32 mouse cellular contexts compared by ENCODE assay signal in the genomic region with DNA sequence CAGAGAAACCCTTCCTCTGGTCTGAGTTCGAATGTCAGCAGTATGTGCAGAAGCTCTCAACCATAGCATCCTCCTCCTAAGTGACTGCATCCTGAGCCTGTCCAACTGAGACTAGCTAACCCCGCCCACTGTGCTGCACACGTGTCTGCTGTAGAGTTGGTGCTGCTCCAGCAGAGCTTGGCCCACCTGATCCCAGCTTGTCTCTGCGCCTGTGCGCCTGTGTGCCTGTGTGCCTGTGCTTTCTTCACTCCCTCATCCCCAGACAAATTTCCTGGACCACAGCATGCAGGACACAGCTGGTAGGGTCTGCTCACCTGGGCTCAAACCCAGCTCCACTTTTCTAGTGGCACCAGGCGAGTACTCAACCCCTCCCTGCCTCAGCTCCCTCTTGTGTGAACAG. TPM values are rescaled to one million over a fixed set of nuclear protein-coding genes. Genes with fewer than 3 reads are reported as not detected.
A peak's percentile ranks its signal among the peaks of the same experiment; 100 is the strongest.
DNase-seq lines count a peak whose midpoint lies in the region; ATAC-seq and TF ChIP-seq lines count a peak whose summit lies in the region.
"Had no signal": no experiment of that assay in that cellular context is flagged by ENCODE, and none has a peak within 500 bp of the region (broad histone marks: within the 10 kb centered on the region; RNA-seq: fewer than 3 reads in every experiment).

No protein-coding gene starts in this region.

- TF ChIP-seq CTCF in forebrain, postnatal 0 days (IDR thresholded peaks at IDR 0.05; ENCODE audit: low read depth): no peak
- TF ChIP-seq CTCF in left cerebral cortex, adult 2 months (IDR thresholded peaks at IDR 0.05): no peak

- H3K4me3 ChIP-seq in forebrain, postnatal 0 days (ENCODE audit: low read depth, low read length): no peak overlapping the region
- H3K4me3 ChIP-seq in forebrain, embryonic 12.5 days (replicated peaks): no peak overlapping the region
- H3K4me3 ChIP-seq in left cerebral cortex, adult 2 months: no peak overlapping the region
- no peak overlapping the region for H3K4me3 ChIP-seq in forebrain, embryonic 14.5 days (ENCODE audit: low read depth, low read length)
- H3K4me3 ChIP-seq: gastrocnemius, adult 2 months; limb, embryonic 13.5 days; liver, embryonic 13.5 days; midbrain, embryonic 15.5 days; myocyte; neural tube, embryonic 13.5 days had no signal

- no peaks in the 10 kb centered on the region for H3K27me3 ChIP-seq in forebrain, postnatal 0 days (ENCODE audit: insufficient read depth, low read length)
- H3K27me3 ChIP-seq in forebrain, embryonic 12.5 days: no peaks in the 10 kb centered on the region
- H3K27me3 ChIP-seq in forebrain, embryonic 14.5 days (replicated peaks; ENCODE audit: control insufficient read depth, insufficient read depth, low read length): no peaks in the 10 kb centered on the region
- H3K27me3 ChIP-seq: limb, embryonic 13.5 days; liver, embryonic 13.5 days; midbrain, embryonic 15.5 days; neural tube, embryonic 13.5 days had no signal

- 86% methylated on average over 6 of the region's 6 CpGs for WGBS in forebrain, postnatal 0 days
- 89% methylated on average over 6 of the region's 6 CpGs for WGBS in forebrain, embryonic 12.5 days
- 84% methylated on average over 6 of the region's 6 CpGs for WGBS in forebrain, embryonic 14.5 days

- DNase-seq in forebrain, postnatal 0 days: no peak
- DNase-seq in left cerebral cortex, adult 2 months (ENCODE audit: extremely low spot score in 1 of 2, low spot score in 2 of 2): peak in 1 of 2 experiments; percentile 16
- no peak for DNase-seq in left cerebral cortex, postnatal 4 days
- DNase-seq in left cerebral cortex, postnatal 36 days (ENCODE audit: low spot score in 2 of 2): peak; percentile 20 to 33
- peak; percentile 7 to 13 for DNase-seq in right cerebral cortex, postnatal 36 days (ENCODE audit: low spot score in 2 of 2)
- DNase-seq in forebrain, embryonic 14.5 days (ENCODE audit: low spot score): no peak
- DNase-seq: adrenal gland, adult 8-10 months; B cell, adult 2 months; gastrocnemius, adult 2 months; kidney, adult 9 months; kidney, postnatal 14 days; liver, embryonic 13.5 days; lung, adult 2 months; lung, postnatal 14 days; retina, postnatal 1 day; thymus, postnatal 14 days had no signal

- peaks cover 6% of the 10 kb centered on the region for H3K4me1 ChIP-seq in forebrain, postnatal 0 days (ENCODE audit: insufficient read depth)
- H3K4me1 ChIP-seq in forebrain, embryonic 12.5 days: peaks cover 6% of the 10 kb centered on the region
- 0 out of 2 replicates have a peak, but pooled peaks cover 4% of the 10 kb centered on the region for H3K4me1 ChIP-seq in forebrain, embryonic 14.5 days (ENCODE audit: control insufficient read depth, insufficient read depth, low read length)
- H3K4me1 ChIP-seq: limb, embryonic 13.5 days; liver, embryonic 13.5 days; midbrain, embryonic 15.5 days had no signal

- H3K9ac ChIP-seq in forebrain, postnatal 0 days: no peak overlapping the region
- H3K9ac ChIP-seq in forebrain, embryonic 12.5 days: no peak overlapping the region
- H3K9ac ChIP-seq in forebrain, embryonic 14.5 days (ENCODE audit: low read length): no peak overlapping the region
- H3K9ac ChIP-seq: limb, embryonic 13.5 days; liver, embryonic 13.5 days; midbrain, embryonic 15.5 days; neural tube, embryonic 13.5 days had no signal

- no peak for ATAC-seq in forebrain, postnatal 0 days
- no peak for ATAC-seq in forebrain, embryonic 12.5 days (ENCODE audit: low FRiP score)
- no peak for ATAC-seq in erythroblast, adult 5-6 weeks (replicated peaks; ENCODE audit: low FRiP score, poor library complexity, severe bottlenecking)
- ATAC-seq in forebrain, embryonic 14.5 days: no peak
- ATAC-seq: forebrain, embryonic 16.5 days; hindbrain, postnatal 0 days; intestine, embryonic 16.5 days; midbrain, embryonic 15.5 days had no signal

- peak overlapping the region; percentile 64 for H3K27ac ChIP-seq in forebrain, postnatal 0 days (ENCODE audit: low read depth, low read length)
- no peak overlapping the region for H3K27ac ChIP-seq in forebrain, embryonic 12.5 days
- H3K27ac ChIP-seq in left cerebral cortex, adult 2 months: peak overlapping the region; percentile 28; the same call in 1 of the 2 replicates
- no peak overlapping the region for H3K27ac ChIP-seq in forebrain, embryonic 14.5 days (ENCODE audit: low read depth, low read length)
- H3K27ac ChIP-seq: gastrocnemius, adult 2 months; hindbrain, postnatal 0 days; limb, embryonic 13.5 days; liver, embryonic 13.5 days; midbrain, embryonic 15.5 days; neural tube, embryonic 13.5 days had no signal

- H3K4me2 ChIP-seq in forebrain, postnatal 0 days (ENCODE audit: low read depth): no peak overlapping the region
- H3K4me2 ChIP-seq in forebrain, embryonic 12.5 days: no peak overlapping the region
- no peak overlapping the region for H3K4me2 ChIP-seq in forebrain, embryonic 14.5 days (ENCODE audit: low read length)
- H3K4me2 ChIP-seq: limb, embryonic 13.5 days; liver, embryonic 13.5 days; midbrain, embryonic 15.5 days; neural tube, embryonic 13.5 days had no signal

- no peaks in the 10 kb centered on the region for H3K36me3 ChIP-seq in forebrain, postnatal 0 days (ENCODE audit: insufficient read depth)
- H3K36me3 ChIP-seq in forebrain, embryonic 12.5 days (replicated peaks): no peaks in the 10 kb centered on the region
- no peaks in the 10 kb centered on the region for H3K36me3 ChIP-seq in forebrain, embryonic 14.5 days (ENCODE audit: control insufficient read depth, insufficient read depth, low read length)
- H3K36me3 ChIP-seq: limb, embryonic 13.5 days; liver, embryonic 13.5 days; midbrain, embryonic 15.5 days; neural tube, embryonic 13.5 days had no signal

- intact Hi-C loops in left cerebral cortex, adult 2 months (cut with DNase I): loop anchor here (5.0 kb wide), 1 partner anchor 40 kb away; the partner anchor contains the start of gene Cbln1
- intact Hi-C loops in left cerebral cortex, postnatal 4 days (cut with DNase I): no loop called here
- intact Hi-C loops in left cerebral cortex, postnatal 36 days (cut with DNase I): no loop called here

- H3K9me3 ChIP-seq in forebrain, postnatal 0 days (ENCODE audit: low read length): no peaks in the 10 kb centered on the region
- H3K9me3 ChIP-seq in forebrain, embryonic 12.5 days: no peaks in the 10 kb centered on the region
- H3K9me3 ChIP-seq in forebrain, embryonic 14.5 days (replicated peaks; ENCODE audit: control insufficient read depth, low read length): no peaks in the 10 kb centered on the region
- H3K9me3 ChIP-seq: liver, embryonic 13.5 days; midbrain, embryonic 15.5 days; neural tube, embryonic 13.5 days had no signal

RNA-seq across cellular contexts. Expression of gene Cbln1, which starts 40.2 kb away (rescaled TPM):
- total RNA-seq in forebrain, postnatal 0 days (2014; rRNA removed): 52.2 and 63.2 TPM in 2 replicates
- 10.4 and 14.7 TPM in 2 replicates for polyA plus RNA-seq in forebrain, postnatal 0 days (2015; fragmentation: Nextera tagmentation; extraction: Ambion mirVana)
- 8.3 and 10.0 TPM in 2 replicates for polyA plus RNA-seq in forebrain, embryonic 12.5 days (2016; fragmentation: Nextera tagmentation; extraction: Ambion mirVana)
- total RNA-seq in left cerebral cortex, adult 2 months (2021): 1 to 10 TPM; 7.4 to 9.0 TPM
- total RNA-seq in left cerebral cortex, postnatal 4 days (2021): 10 to 100 TPM; 33.3 to 39.1 TPM
- 10 to 100 TPM in 1 of 2 experiments, 1 to 10 TPM in 1; 9.1 to 15.9 TPM for total RNA-seq in left cerebral cortex, postnatal 36 days (2021)
- 0.42 TPM in 1 of 2 replicates, not detected in the other for total RNA-seq in erythroblast, adult 5-6 weeks (2015; ENCODE audit: low replicate concordance)
- not detected in 2 replicates for total RNA-seq in erythroblast, adult 5-6 weeks (2017; ENCODE audit: low replicate concordance)
- polyA plus RNA-seq in forebrain, embryonic 14.5 days (2014; fragmentation: Nextera tagmentation; extraction: Ambion mirVana): 9.4 and 11.0 TPM in 2 replicates
- total RNA-seq: gastrocnemius, adult 2 months; hematopoietic stem cell, adult 5-6 weeks; MEL had no signal
- polyA plus RNA-seq: heart, postnatal 0 days; intestine, embryonic 16.5 days; lung, adult 2 months had no signal

RNA-seq across cellular contexts. Expression of gene 4933402J07Rik, which starts 51.0 kb away (rescaled TPM):
- total RNA-seq in forebrain, postnatal 0 days (2014; rRNA removed): not detected in 2 replicates
- polyA plus RNA-seq in forebrain, postnatal 0 days (2015; fragmentation: Nextera tagmentation; extraction: Ambion mirVana): not detected in 2 replicates
- not detected in 2 replicates for polyA plus RNA-seq in forebrain, embryonic 12.5 days (2016; fragmentation: Nextera tagmentation; extraction: Ambion mirVana)
- not detected for total RNA-seq in left cerebral cortex, adult 2 months (2021)
- not detected for total RNA-seq in left cerebral cortex, postnatal 4 days (2021)
- not detected for total RNA-seq in left cerebral cortex, postnatal 36 days (2021)
- total RNA-seq in erythroblast, adult 5-6 weeks (2015; ENCODE audit: low replicate concordance): not detected in 2 replicates
- not detected in 2 replicates for total RNA-seq in erythroblast, adult 5-6 weeks (2017; ENCODE audit: low replicate concordance)
- not detected in 2 replicates for polyA plus RNA-seq in forebrain, embryonic 14.5 days (2014; fragmentation: Nextera tagmentation; extraction: Ambion mirVana)
- total RNA-seq: gastrocnemius, adult 2 months; hematopoietic stem cell, adult 5-6 weeks; hindbrain, postnatal 0 days; layer of hippocampus, adult 18-20 months; left cerebral cortex, adult 8-10 months; MEL had no signal
- polyA plus RNA-seq: embryonic facial prominence, embryonic 14.5 days; forebrain, embryonic 16.5 days; heart, postnatal 0 days; hindbrain, postnatal 0 days; intestine, embryonic 16.5 days; limb, embryonic 13.5 days; liver, embryonic 13.5 days; lung, adult 2 months; midbrain, embryonic 15.5 days; myocyte; neural tube, embryonic 13.5 days; spleen, adult 2 months had no signal

Comparison
In these comparisons a context has a peak if more than half of its experiments do, and no peak if none do; other contexts are left out.
1. DNase-seq: peak in left cerebral cortex, postnatal 36 days (2 of 2) and right cerebral cortex, postnatal 36 days (2 of 2); none in forebrain, postnatal 0 days (single experiment), left cerebral cortex, postnatal 4 days (single experiment) and forebrain, embryonic 14.5 days (single experiment).
2. H3K27ac ChIP-seq: peak in forebrain, postnatal 0 days (single experiment) and left cerebral cortex, adult 2 months (single experiment); none in forebrain, embryonic 12.5 days (single experiment) and forebrain, embryonic 14.5 days (single experiment).
3. RNA of gene Cbln1, which starts 40.2 kb away (total RNA-seq): 52.2 to 63.2 TPM in forebrain, postnatal 0 days, 33.3 to 39.1 TPM in left cerebral cortex, postnatal 4 days, 9.1 to 15.9 TPM in left cerebral cortex, postnatal 36 days and 7.4 to 9.0 TPM in left cerebral cortex, adult 2 months; 0.42 TPM in erythroblast, adult 5-6 weeks; every median in the first group is over 4 times any median in the second.